9 mouse cellular contexts compared by ENCODE assay signal in genomic region chr7:4161596-4161995, GRCm38 (mm10). TPM values are rescaled to one million over a fixed set of nuclear protein-coding genes. Genes with fewer than 3 reads are reported as not detected.
DNase-seq lines count a peak whose midpoint lies in the region; ATAC-seq and TF ChIP-seq lines count a peak whose summit lies in the region.
"Not testable (repeated sequence)": the region's sequence is repeated elsewhere in the genome, so short reads cannot be mapped to it uniquely, and the experiment has no call there.
"Had no signal": no experiment of that assay in that cellular context is flagged by ENCODE, and none has a peak within 500 bp of the region (broad histone marks: within the 10 kb centered on the region; RNA-seq: fewer than 3 reads in every experiment).

No protein-coding gene starts in this region.

- not testable (repeated sequence) for H3K79me2 ChIP-seq in MEL (ENCODE audit: control insufficient read depth, insufficient read depth, low read length, poor library complexity); heart, adult 2 months (replicated peaks; ENCODE audit: control insufficient read depth, insufficient read depth, low read length)

- not testable (repeated sequence) for H3K27me3 ChIP-seq in MEL (ENCODE audit: control insufficient read depth in 1 of 2, insufficient read depth in 2 of 2, low read length in 2 of 2); heart, adult 2 months (ENCODE audit: control insufficient read depth, insufficient read depth, low read length); megakaryocyte, embryonic 14.5 days (replicated peaks); midbrain, postnatal 0 days (ENCODE audit: insufficient read depth, low read length)

- H3K4me3 ChIP-seq in MEL (ENCODE audit: control insufficient read depth in 1 of 2, insufficient read depth in 1 of 2, low read depth in 2 of 2, low read length in 2 of 2); heart, adult 2 months; layer of hippocampus, adult 2 months; midbrain, postnatal 0 days (ENCODE audit: low read depth, low read length): not testable (repeated sequence)
- peak overlapping the region; percentile 40 for H3K4me3 ChIP-seq in megakaryocyte, embryonic 14.5 days (replicated peaks)

- intact Hi-C loops in heart, adult 2 months (cut with DNase I) = not testable (repeated sequence)

- H3K36me3 ChIP-seq in MEL (ENCODE audit: control insufficient read depth in 1 of 2, insufficient read depth in 2 of 2, low read length in 2 of 2); heart, adult 2 months (ENCODE audit: control insufficient read depth, insufficient read depth, low read length); midbrain, postnatal 0 days (ENCODE audit: insufficient read depth, low read length): not testable (repeated sequence)
- H3K36me3 ChIP-seq in megakaryocyte, embryonic 14.5 days (replicated peaks; ENCODE audit: low read length) = peaks cover 33% of the 10 kb centered on the region

- not testable (repeated sequence) for H3K27ac ChIP-seq in MEL (ENCODE audit: control insufficient read depth, low read depth, low read length); heart, adult 2 months; layer of hippocampus, adult 2 months; midbrain, postnatal 0 days (ENCODE audit: low read depth, low read length)

- not testable (repeated sequence) for H3K9ac ChIP-seq in MEL (ENCODE audit: control insufficient read depth, low read depth, low read length, poor library complexity, severe bottlenecking); heart, adult 2 months (ENCODE audit: low read depth, low read length); midbrain, postnatal 0 days (replicated peaks; ENCODE audit: low read length, poor library complexity, severe bottlenecking)

- not testable (repeated sequence) for TF ChIP-seq EP300 in MEL (IDR thresholded peaks at IDR 0.05; ENCODE audit: low read depth in 1 of 2, low read length in 2 of 2); heart, adult 2 months (IDR thresholded peaks at IDR 0.05; ENCODE audit: insufficient read depth, low read depth, low read length)

- not testable (repeated sequence) for DNase-seq in MEL (ENCODE audit: low read depth, low spot score); heart, adult 2 months; layer of hippocampus, adult 2 months (ENCODE audit: low spot score in 2 of 2); midbrain, postnatal 0 days (ENCODE audit: low spot score)

- H3K9me3 ChIP-seq in MEL (replicated peaks; ENCODE audit: insufficient read depth, low read length); megakaryocyte, embryonic 14.5 days; midbrain, postnatal 0 days (ENCODE audit: low read length): not testable (repeated sequence)

- WGBS in heart, adult 2 months = 97% methylated on average over 4 of the region's 4 CpGs
- WGBS in midbrain, postnatal 0 days = 91% methylated on average over 4 of the region's 4 CpGs

- H3K4me2 ChIP-seq in midbrain, postnatal 0 days (ENCODE audit: low read depth, low read length, poor library complexity, severe bottlenecking) = not testable (repeated sequence)

- ATAC-seq in midbrain, postnatal 0 days (ENCODE audit: low FRiP score) = not testable (repeated sequence)

- TF ChIP-seq RAD21 in MEL (IDR thresholded peaks at IDR 0.05; ENCODE audit: low read depth, low read length) = not testable (repeated sequence)

- not testable (repeated sequence) for H3K4me1 ChIP-seq in MEL (ENCODE audit: control insufficient read depth in 1 of 2, insufficient read depth in 2 of 2, low read length in 2 of 2); heart, adult 2 months (ENCODE audit: control insufficient read depth, insufficient read depth, low read length); midbrain, postnatal 0 days (ENCODE audit: insufficient read depth, low read length)
- peaks cover 56% of the 10 kb centered on the region for H3K4me1 ChIP-seq in megakaryocyte, embryonic 14.5 days

- TF ChIP-seq CTCF in MEL (IDR thresholded peaks at IDR 0.05 in 2 of 3, conservative IDR thresholded peaks at IDR 0.05 in 1 of 3; ENCODE audit: control insufficient read depth in 1 of 3, insufficient read depth in 1 of 3, low read depth in 2 of 3, low read length in 3 of 3, poor library complexity in 1 of 3, severe bottlenecking in 1 of 3) = not testable (repeated sequence)
- peak; percentile 28 for TF ChIP-seq CTCF in heart, adult 2 months (IDR thresholded peaks at IDR 0.05)
- TF ChIP-seq CTCF in layer of hippocampus, adult 2 months (conservative IDR thresholded peaks at IDR 0.05) = peak; percentile 36
- TF ChIP-seq CTCF in midbrain, postnatal 0 days (IDR thresholded peaks at IDR 0.05) = 0 out of 2 replicates have a peak, but pooled peaks have one; percentile 14

- not testable (repeated sequence) for TF ChIP-seq POLR2A in MEL (IDR thresholded peaks at IDR 0.05; ENCODE audit: control insufficient read depth in 1 of 2, insufficient read depth in 1 of 2, low read depth in 1 of 2, low read length in 2 of 2, poor library complexity in 1 of 2); heart, adult 2 months (IDR thresholded peaks at IDR 0.05; ENCODE audit: insufficient read depth, low read depth, low read length)

TF ChIP-seq in MEL, 35 proteins besides CTCF, POLR2A, EP300 and RAD21:
- TF ChIP-seq TBP (IDR thresholded peaks at IDR 0.05; ENCODE audit: low read depth, low read length) = peak; percentile 71; the same call in 1 of the 2 replicates

RNA-seq across cellular contexts. Expression of gene Cdc42ep5, which starts 3.1 kb away (rescaled TPM):
- total RNA-seq in MEL (2012; rRNA removed) = not detected in 2 replicates
- under 1 TPM in 1 of 2 experiments, not detected in 1; 0.24 TPM for polyA plus RNA-seq in MEL (2012; ENCODE audit: insufficient read depth in 1 of 2, insufficient read length in 2 of 2, low read depth in 1 of 2, low replicate concordance in 2 of 2, missing spikeins in 1 of 2)
- total RNA-seq in heart, adult 2 months (2021) = 1 to 10 TPM; 3.1 to 5.8 TPM
- 7.3 and 10.7 TPM in 2 replicates for polyA plus RNA-seq in heart, adult 2 months (2012; rRNA removed)
- total RNA-seq in layer of hippocampus, adult 2 months (2021) = 1 to 10 TPM; 1.1 to 1.7 TPM
- polyA plus RNA-seq in megakaryocyte, embryonic 14.5 days (2012; ENCODE audit: insufficient read depth, low replicate concordance) = 634 and 2,176 TPM in 2 replicates
- 6.6 and 9.7 TPM in 2 replicates for total RNA-seq in midbrain, postnatal 0 days (2014; rRNA removed)
- polyA plus RNA-seq in midbrain, postnatal 0 days (2015; fragmentation: Nextera tagmentation; extraction: Ambion mirVana) = 8.3 and 8.5 TPM in 2 replicates
- polyA plus RNA-seq: CD4-positive, CD25-positive, alpha-beta regulatory T cell, adult 4 months had no signal

RNA-seq across cellular contexts. Expression of gene Leng9, which starts 11.4 kb away (rescaled TPM):
- 1.0 and 1.5 TPM in 2 replicates for total RNA-seq in MEL (2012; rRNA removed)
- polyA plus RNA-seq in MEL (2012; ENCODE audit: insufficient read depth in 1 of 2, insufficient read length in 2 of 2, low read depth in 1 of 2, low replicate concordance in 2 of 2, missing spikeins in 1 of 2) = 1 to 10 TPM in 1 of 2 experiments, not detected in 1; 1.7 TPM
- 1 to 10 TPM; 2.2 to 3.7 TPM for total RNA-seq in heart, adult 2 months (2021)
- polyA plus RNA-seq in heart, adult 2 months (2012; rRNA removed) = 3.3 TPM in 2 replicates
- 1 to 10 TPM; 5.6 to 6.6 TPM for total RNA-seq in layer of hippocampus, adult 2 months (2021)
- 1.6 and 5.1 TPM in 2 replicates for polyA plus RNA-seq in megakaryocyte, embryonic 14.5 days (2012; ENCODE audit: insufficient read depth, low replicate concordance)
- 3.3 and 4.9 TPM in 2 replicates for total RNA-seq in midbrain, postnatal 0 days (2014; rRNA removed)
- polyA plus RNA-seq in midbrain, postnatal 0 days (2015; fragmentation: Nextera tagmentation; extraction: Ambion mirVana) = 4.7 and 5.3 TPM in 2 replicates

RNA-seq across cellular contexts. Expression of gene Leng8, which starts 24.8 kb away (rescaled TPM):
- total RNA-seq in MEL (2012; rRNA removed) = 28.2 and 29.6 TPM in 2 replicates
- 10 to 100 TPM in 1 of 2 experiments, not detected in 1; 89.9 TPM for polyA plus RNA-seq in MEL (2012; ENCODE audit: insufficient read depth in 1 of 2, insufficient read length in 2 of 2, low read depth in 1 of 2, low replicate concordance in 2 of 2, missing spikeins in 1 of 2)
- total RNA-seq in heart, adult 2 months (2021) = 10 to 100 TPM; 31.2 to 36.4 TPM
- 263 and 281 TPM in 2 replicates for polyA plus RNA-seq in heart, adult 2 months (2012; rRNA removed)
- total RNA-seq in layer of hippocampus, adult 2 months (2021) = 100 to 1,000 TPM; 189 to 218 TPM
- polyA plus RNA-seq in megakaryocyte, embryonic 14.5 days (2012; ENCODE audit: insufficient read depth, low replicate concordance) = 56.6 and 193 TPM in 2 replicates
- total RNA-seq in midbrain, postnatal 0 days (2014; rRNA removed) = 176 and 253 TPM in 2 replicates
- 52.7 and 64.1 TPM in 2 replicates for polyA plus RNA-seq in midbrain, postnatal 0 days (2015; fragmentation: Nextera tagmentation; extraction: Ambion mirVana)

RNA-seq across cellular contexts. Expression of gene Ttyh1, which starts 42.4 kb away (rescaled TPM):
- total RNA-seq in MEL (2012; rRNA removed) = 0.15 and 0.20 TPM in 2 replicates
- polyA plus RNA-seq in MEL (2012; ENCODE audit: insufficient read depth in 1 of 2, insufficient read length in 2 of 2, low read depth in 1 of 2, low replicate concordance in 2 of 2, missing spikeins in 1 of 2) = under 1 TPM in 1 of 2 experiments, not detected in 1; 0.26 TPM
- total RNA-seq in heart, adult 2 months (2021) = 1 to 10 TPM in 1 of 2 experiments, under 1 TPM in 1; 0.91 to 2.6 TPM
- 2.8 and 5.1 TPM in 2 replicates for polyA plus RNA-seq in heart, adult 2 months (2012; rRNA removed)
- total RNA-seq in layer of hippocampus, adult 2 months (2021) = 100 to 1,000 TPM; 526 to 562 TPM
- not detected in 2 replicates for polyA plus RNA-seq in megakaryocyte, embryonic 14.5 days (2012; ENCODE audit: insufficient read depth, low replicate concordance)
- 433 and 742 TPM in 2 replicates for total RNA-seq in midbrain, postnatal 0 days (2014; rRNA removed)
- 186 and 226 TPM in 2 replicates for polyA plus RNA-seq in midbrain, postnatal 0 days (2015; fragmentation: Nextera tagmentation; extraction: Ambion mirVana)
- total RNA-seq: common myeloid progenitor, adult 5-6 weeks had no signal
- polyA plus RNA-seq: erythroblast, embryonic 14.5 days; G1E had no signal
